Mouse (Mus musculus) G1E-ER4 (cell line): Measurements from ENCODE around the gene Apoc4. TPM values are rescaled to one million over a fixed set of nuclear protein-coding genes. Genes with fewer than 3 reads are reported as not detected.

ENCODE experiments used
- GATA1 ChIP-seq: IDR thresholded peaks from one replicate; pipeline ENCODE4 v1.8.0; 2012; ENCODE audit warnings: low read length, inconsistent platforms
- polyA plus RNA-seq: library from polyadenylated mRNA; stranded (reverse); fragments of >175 nt; gene quantifications from 2 replicates; pipeline ENCODE4 v1.2.3, GENCODE M21; 2012

The Apoc4 gene
- not detected in 2 replicates for polyA plus RNA-seq

- TF ChIP-seq GATA1, result no peak
Observed at GRCm38 (mm10) chr7:19681202-19681694, at the start of gene Apoc4, which contains the start of gene Gm44805. Gene Apoc4, minus strand, starts transcription at chr7:19681479. Gene Gm44805, minus strand, starts transcription at chr7:19681423.

GRCm38 (mm10) chr7:19726541-19726940 is 45.3 kb upstream of the Apoc4 start:
- no peak for TF ChIP-seq GATA1

- no peak for TF ChIP-seq GATA1
Observed at GRCm38 (mm10) chr7:19724167-19724566, 42.9 kb upstream of the Apoc4 start.

GRCm38 (mm10) chr7:19722754-19723195 is 41.5 kb upstream of the Apoc4 start:
- TF ChIP-seq GATA1, result no peak

- TF ChIP-seq GATA1, result no peak
Observed at GRCm38 (mm10) chr7:19719200-19719599, 37.9 kb upstream of the Apoc4 start.

- no peak for TF ChIP-seq GATA1
Observed at GRCm38 (mm10) chr7:19718297-19718952, 37.1 kb upstream of the Apoc4 start.

GRCm38 (mm10) chr7:19717346-19717745 is 36.1 kb upstream of the Apoc4 start:
- TF ChIP-seq GATA1, result no peak

GRCm38 (mm10) chr7:19716822-19717221 is 35.5 kb upstream of the Apoc4 start:
- TF ChIP-seq GATA1, result no peak

GRCm38 (mm10) chr7:19716055-19716682 is 34.9 kb upstream of the Apoc4 start:
- TF ChIP-seq GATA1, result no peak

- no peak for TF ChIP-seq GATA1
Observed at GRCm38 (mm10) chr7:19715239-19716054, 34.2 kb upstream of the Apoc4 start, which contains the start of gene Tomm40. Gene Tomm40, minus strand, starts transcription at chr7:19715438.

- TF ChIP-seq GATA1, result no peak
Observed at GRCm38 (mm10) chr7:19714836-19715235, 33.6 kb upstream of the Apoc4 start.

GRCm38 (mm10) chr7:19713598-19713997 is 32.3 kb upstream of the Apoc4 start:
- TF ChIP-seq GATA1, result no peak

- TF ChIP-seq GATA1, result no peak
Observed at GRCm38 (mm10) chr7:19713196-19713595, 31.9 kb upstream of the Apoc4 start.

- no peak for TF ChIP-seq GATA1
Observed at GRCm38 (mm10) chr7:19712414-19712813, 31.1 kb upstream of the Apoc4 start.

GRCm38 (mm10) chr7:19710650-19711049 is 29.4 kb upstream of the Apoc4 start:
- no peak for TF ChIP-seq GATA1

- no peak for TF ChIP-seq GATA1
Observed at GRCm38 (mm10) chr7:19705271-19705670, 24.0 kb upstream of the Apoc4 start.
